Comparison of ENCODE assay signal across 12 mouse cellular contexts in the genomic region with DNA sequence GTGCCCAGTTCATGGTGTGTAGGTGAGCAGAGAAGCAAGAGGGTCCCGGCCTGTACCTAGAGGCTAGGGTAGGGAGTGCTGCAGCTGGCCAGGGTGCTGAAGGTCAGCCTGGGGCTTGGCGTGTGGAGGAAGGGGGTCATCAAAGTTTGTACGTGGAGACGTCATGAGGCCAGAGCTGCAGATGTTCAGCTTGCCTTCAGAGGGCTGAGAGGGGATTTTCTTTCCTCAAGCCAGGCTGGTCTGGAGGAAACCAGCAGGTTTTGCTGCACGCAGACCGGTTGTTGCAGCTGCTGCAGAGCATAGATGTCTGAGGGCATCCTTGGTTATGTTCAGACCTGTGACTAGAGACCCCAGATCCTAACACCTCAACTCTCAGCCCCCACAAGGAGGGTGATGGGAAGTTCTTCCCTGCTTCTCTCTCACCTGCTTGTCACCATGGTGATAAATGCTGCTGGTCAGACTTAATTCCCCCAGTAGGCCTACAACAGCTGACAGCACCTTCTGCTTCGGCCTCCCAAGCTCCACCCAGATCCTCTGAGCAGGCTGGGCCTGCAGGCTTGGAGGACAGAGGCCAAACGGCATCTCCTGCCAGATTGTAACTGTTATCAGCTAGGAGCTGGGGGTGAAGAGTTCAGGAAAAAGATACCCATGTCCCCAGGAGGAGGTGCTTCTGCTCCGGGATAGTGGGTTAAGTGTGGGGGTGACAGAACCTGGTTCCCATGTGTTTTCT. TPM values are rescaled to one million over a fixed set of nuclear protein-coding genes. Genes with fewer than 3 reads are reported as not detected.
DNase-seq lines count a peak whose midpoint lies in the region; ATAC-seq and TF ChIP-seq lines count a peak whose summit lies in the region.
"Had no signal": no experiment of that assay in that cellular context is flagged by ENCODE, and none has a peak within 500 bp of the region (broad histone marks: within the 10 kb centered on the region; RNA-seq: fewer than 3 reads in every experiment).

No protein-coding gene starts in this region.

- H3K27me3 ChIP-seq in midbrain, postnatal 0 days (ENCODE audit: insufficient read depth, low read length): no peaks in the 10 kb centered on the region
- no peaks in the 10 kb centered on the region for H3K27me3 ChIP-seq in midbrain, embryonic 10.5 days (ENCODE audit: low read depth, poor library complexity, severe bottlenecking)
- no peaks in the 10 kb centered on the region for H3K27me3 ChIP-seq in myocyte (ENCODE audit: control insufficient read depth, insufficient read depth, insufficient read length)
- H3K27me3 ChIP-seq: embryonic facial prominence, embryonic 15.5 days; hindbrain, embryonic 15.5 days had no signal

- H3K9ac ChIP-seq in midbrain, postnatal 0 days (replicated peaks; ENCODE audit: low read length, poor library complexity, severe bottlenecking): no peak overlapping the region
- H3K9ac ChIP-seq: embryonic facial prominence, embryonic 15.5 days; hindbrain, embryonic 15.5 days had no signal

- no peak for ATAC-seq in midbrain, postnatal 0 days (ENCODE audit: low FRiP score)
- peak; percentile 19; the same call in 1 of the 2 replicates for ATAC-seq in common myeloid progenitor, adult 5-6 weeks (replicated peaks; ENCODE audit: low read depth, poor library complexity, severe bottlenecking)
- ATAC-seq: forebrain, embryonic 16.5 days; lung, postnatal 0 days had no signal

- no peak for TF ChIP-seq POLR2A in myocyte (IDR thresholded peaks at IDR 0.05; ENCODE audit: insufficient read length, low read depth)

- H3K4me3 ChIP-seq in midbrain, postnatal 0 days (ENCODE audit: low read depth, low read length): no peak overlapping the region
- no peak overlapping the region for H3K4me3 ChIP-seq in midbrain, embryonic 10.5 days
- no peak overlapping the region for H3K4me3 ChIP-seq in myocyte
- H3K4me3 ChIP-seq: embryonic facial prominence, embryonic 15.5 days; hindbrain, embryonic 15.5 days had no signal

- H3K27ac ChIP-seq in midbrain, postnatal 0 days (ENCODE audit: low read depth, low read length): no peak overlapping the region
- H3K27ac ChIP-seq in midbrain, embryonic 10.5 days (replicated peaks): no peak overlapping the region
- H3K27ac ChIP-seq: embryonic facial prominence, embryonic 15.5 days; hindbrain, embryonic 15.5 days had no signal

- DNase-seq in midbrain, postnatal 0 days (ENCODE audit: low spot score): peak; percentile 28
- no peak for DNase-seq in midbrain, embryonic 10.5 days (ENCODE audit: low spot score)
- peak; percentile 65 for DNase-seq in cerebellum, adult 11-12 months
- no peak for DNase-seq in layer of hippocampus, adult 8-10 months (ENCODE audit: low spot score in 2 of 2)
- DNase-seq in right cerebral cortex, adult 18-20 months: no peak
- DNase-seq: kidney, postnatal 4 days had no signal

- TF ChIP-seq CTCF in midbrain, postnatal 0 days (IDR thresholded peaks at IDR 0.05): no peak

- no peaks in the 10 kb centered on the region for H3K79me2 ChIP-seq in myocyte (ENCODE audit: control insufficient read depth, insufficient read depth)

- no peaks in the 10 kb centered on the region for H3K4me1 ChIP-seq in midbrain, postnatal 0 days (ENCODE audit: insufficient read depth, low read length)
- H3K4me1 ChIP-seq in midbrain, embryonic 10.5 days: peaks cover 13% of the 10 kb centered on the region
- H3K4me1 ChIP-seq: embryonic facial prominence, embryonic 15.5 days had no signal

- H3K4me2 ChIP-seq in midbrain, postnatal 0 days (ENCODE audit: low read depth, low read length, poor library complexity, severe bottlenecking): no peak overlapping the region
- H3K4me2 ChIP-seq in myocyte (ENCODE audit: low read depth): no peak overlapping the region
- H3K4me2 ChIP-seq: embryonic facial prominence, embryonic 15.5 days; hindbrain, embryonic 15.5 days had no signal

- H3K36me3 ChIP-seq in midbrain, postnatal 0 days (ENCODE audit: insufficient read depth, low read length): peaks cover 15% of the 10 kb centered on the region; the same call in 1 of the 2 replicates
- H3K36me3 ChIP-seq in midbrain, embryonic 10.5 days: no peaks in the 10 kb centered on the region
- no peaks in the 10 kb centered on the region for H3K36me3 ChIP-seq in myocyte (ENCODE audit: control insufficient read depth, insufficient read depth)
- H3K36me3 ChIP-seq: embryonic facial prominence, embryonic 15.5 days had no signal

- 55% methylated on average over 9 of the region's 9 CpGs for WGBS in midbrain, postnatal 0 days
- WGBS in midbrain, embryonic 10.5 days: 61% methylated on average over 9 of the region's 9 CpGs

- no peak overlapping the region for H3ac ChIP-seq in myocyte (ENCODE audit: control insufficient read depth, insufficient read length)

- H3K9me3 ChIP-seq in midbrain, postnatal 0 days (ENCODE audit: low read length): peaks cover 6% of the 10 kb centered on the region
- H3K9me3 ChIP-seq in midbrain, embryonic 10.5 days (replicated peaks): peaks cover 18% of the 10 kb centered on the region
- H3K9me3 ChIP-seq: embryonic facial prominence, embryonic 15.5 days had no signal

TF ChIP-seq in myocyte, 11 proteins besides CTCF, POLR2A, EP300 and RAD21:
- TF ChIP-seq TCF3 (IDR thresholded peaks at IDR 0.05; ENCODE audit: insufficient read length, low read depth) (no peak), REST (IDR thresholded peaks at IDR 0.05; ENCODE audit: insufficient read depth, insufficient read length) (peak; percentile 52)
TF ChIP-seq in myocyte: peak in this region for 1.

RNA-seq across cellular contexts. Expression of a gene that starts 27.8 kb away (rescaled TPM):
- 24.4 and 33.2 TPM in 2 replicates for total RNA-seq in midbrain, postnatal 0 days (2014; rRNA removed)
- 7.0 and 7.8 TPM in 2 replicates for polyA plus RNA-seq in midbrain, postnatal 0 days (2015; fragmentation: Nextera tagmentation; extraction: Ambion mirVana)
- 2.8 TPM in 2 replicates for polyA plus RNA-seq in midbrain, embryonic 10.5 days (2016; fragmentation: Nextera tagmentation; extraction: Ambion mirVana)
- 47.3 and 61.3 TPM in 2 replicates for total RNA-seq in common myeloid progenitor, adult 5-6 weeks (2017)
- 0.30 TPM for polyA plus RNA-seq in myocyte (2012; fragmentation: generic; extraction: Trizol)
- total RNA-seq in layer of hippocampus, adult 8-10 months (2022): 10 to 100 TPM; 15.7 to 19.5 (median 17.8) TPM

RNA-seq across cellular contexts. Expression of a gene that starts 38.2 kb away (rescaled TPM):
- 0.47 and 1.8 TPM in 2 replicates for total RNA-seq in midbrain, postnatal 0 days (2014; rRNA removed)
- 0.75 and 1.4 TPM in 2 replicates for polyA plus RNA-seq in midbrain, postnatal 0 days (2015; fragmentation: Nextera tagmentation; extraction: Ambion mirVana)
- polyA plus RNA-seq in midbrain, embryonic 10.5 days (2016; fragmentation: Nextera tagmentation; extraction: Ambion mirVana): 0.62 and 0.63 TPM in 2 replicates
- total RNA-seq in common myeloid progenitor, adult 5-6 weeks (2017): 24.2 and 28.0 TPM in 2 replicates
- polyA plus RNA-seq in myocyte (2012; fragmentation: generic; extraction: Trizol): 0.14 TPM
- total RNA-seq in layer of hippocampus, adult 8-10 months (2022): 1 to 10 TPM in 3 of 4 experiments, under 1 TPM in 1; 0.89 to 2.3 (median 1.8) TPM

Comparison
In these comparisons a context has a peak if more than half of its experiments do, and no peak if none do; other contexts are left out.
1. DNase-seq: peak in midbrain, postnatal 0 days (single experiment) and cerebellum, adult 11-12 months (single experiment); none in midbrain, embryonic 10.5 days (single experiment), layer of hippocampus, adult 8-10 months (0 of 2) and right cerebral cortex, adult 18-20 months (single experiment).